Mouse (Mus musculus): Measurements from ENCODE around the gene Calm1.
"Not testable (repeated sequence)": the region's sequence is repeated elsewhere in the genome, so short reads cannot be mapped to it uniquely, and the experiment has no call there.

Calm1 gene

DNA sequence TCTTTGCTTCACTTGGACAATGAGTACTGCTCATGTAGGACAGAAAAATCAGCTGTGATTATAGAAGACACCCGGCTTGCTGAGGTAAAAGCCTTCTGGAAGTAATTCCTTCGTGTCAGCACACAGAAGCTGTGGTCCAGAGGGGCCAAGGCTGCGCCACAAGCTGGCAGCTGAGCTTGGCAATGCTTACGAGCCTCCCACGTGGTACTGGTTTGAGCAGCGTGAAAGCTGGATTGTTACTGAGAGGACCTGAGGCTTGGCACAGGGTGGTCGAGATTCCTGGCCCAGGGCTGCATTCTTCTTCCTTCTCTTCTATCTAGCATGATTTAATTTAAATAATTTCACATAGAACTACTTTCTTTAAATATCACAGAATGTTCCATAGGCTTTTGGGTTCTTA is 2.4 kb upstream of the Calm1 start:
- no peak for DNase-seq

GRCm38 (mm10) chr12:100199891-100200644 is 833 bp downstream of the Calm1 start:
- peak; percentile 79 for DNase-seq

GRCm38 (mm10) chr12:100200645-100201362 is 1.6 kb downstream of the Calm1 start:
- no peak for DNase-seq

- no peak for DNase-seq
Measured at GRCm38 (mm10) chr12:100201363-100201711, 2.1 kb downstream of the Calm1 start.

DNA sequence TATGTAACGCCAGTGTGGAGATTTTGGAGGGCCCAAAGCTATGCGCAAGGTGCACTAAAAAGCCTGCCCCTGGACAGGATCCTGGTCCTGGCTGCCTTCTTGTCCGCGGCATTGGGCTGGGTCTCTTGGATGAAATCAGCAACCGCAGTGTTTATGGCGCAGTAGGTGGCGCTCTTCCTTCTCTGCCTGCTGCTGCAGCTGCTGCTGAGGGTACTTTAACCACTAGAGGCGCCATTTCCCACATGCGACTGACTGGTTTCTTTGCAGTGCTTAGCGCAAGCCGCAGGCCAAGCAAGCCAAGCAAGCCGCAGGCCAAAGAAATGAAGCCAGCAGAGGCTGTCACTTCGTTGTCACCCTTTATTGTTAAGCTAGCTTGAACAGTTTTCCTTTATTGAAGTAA is 2.6 kb downstream of the Calm1 start:
- peak; percentile 92 for DNase-seq

DNA sequence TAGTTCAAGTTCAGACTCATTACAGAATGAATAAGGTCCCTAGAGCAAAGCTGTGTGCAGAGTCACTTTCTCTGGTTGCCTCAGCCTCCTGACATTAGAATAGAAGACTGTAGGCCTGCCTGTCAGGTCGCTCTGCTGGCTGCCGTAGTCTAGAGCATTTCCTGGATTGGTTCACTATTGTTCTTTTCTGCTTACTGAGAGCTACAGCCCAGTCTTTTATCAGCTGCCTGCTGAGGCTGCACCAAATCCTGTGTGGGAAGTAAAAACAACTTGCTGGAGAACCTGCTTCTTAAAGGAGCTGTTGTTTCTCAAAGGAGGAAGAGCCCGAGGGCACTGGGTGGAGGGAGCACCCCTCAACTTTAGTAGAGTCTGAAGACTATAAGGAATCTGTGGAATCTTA is 4.5 kb downstream of the Calm1 start:
- no peak for DNase-seq

DNA sequence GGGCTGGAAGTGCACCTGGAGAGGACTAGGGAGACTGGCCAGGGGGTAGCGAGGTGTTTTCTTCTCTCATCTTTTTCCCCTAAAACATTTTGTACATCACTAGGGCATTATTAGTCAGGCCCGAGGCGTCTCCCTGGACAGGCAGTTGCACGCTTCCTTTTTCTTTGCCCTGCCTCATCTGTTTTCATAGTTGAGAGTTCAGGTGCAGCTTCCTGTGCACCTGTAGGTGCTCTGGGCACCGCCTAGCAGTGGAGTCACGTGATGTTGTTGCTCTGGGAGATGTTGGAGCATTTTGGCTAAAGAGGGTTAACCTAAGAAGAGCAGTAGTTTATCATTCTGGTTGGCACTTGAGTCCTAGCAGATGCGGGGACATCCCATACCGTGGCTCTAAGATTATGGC is 5.9 kb downstream of the Calm1 start:
- no peak for DNase-seq

DNA sequence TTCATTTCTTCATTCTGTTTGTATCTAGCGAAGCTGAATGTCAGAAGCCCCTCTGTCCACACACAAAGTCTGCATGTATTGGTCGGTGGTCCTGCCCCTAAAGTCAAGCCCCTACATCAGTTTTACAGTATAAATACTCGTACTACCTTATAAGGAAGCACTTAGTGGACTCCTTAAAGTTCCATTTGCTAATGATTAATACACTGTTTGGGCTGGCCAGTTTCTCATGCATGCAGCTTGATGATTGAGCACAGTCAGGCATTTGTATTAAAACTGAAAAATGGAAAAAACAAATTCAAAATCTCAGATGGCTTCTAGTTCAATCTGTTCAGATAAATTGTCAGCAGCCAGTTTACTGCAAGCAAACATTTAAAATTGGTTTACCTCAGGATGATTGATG is 7.3 kb downstream of the Calm1 start:
- DNase-seq = no peak

DNA sequence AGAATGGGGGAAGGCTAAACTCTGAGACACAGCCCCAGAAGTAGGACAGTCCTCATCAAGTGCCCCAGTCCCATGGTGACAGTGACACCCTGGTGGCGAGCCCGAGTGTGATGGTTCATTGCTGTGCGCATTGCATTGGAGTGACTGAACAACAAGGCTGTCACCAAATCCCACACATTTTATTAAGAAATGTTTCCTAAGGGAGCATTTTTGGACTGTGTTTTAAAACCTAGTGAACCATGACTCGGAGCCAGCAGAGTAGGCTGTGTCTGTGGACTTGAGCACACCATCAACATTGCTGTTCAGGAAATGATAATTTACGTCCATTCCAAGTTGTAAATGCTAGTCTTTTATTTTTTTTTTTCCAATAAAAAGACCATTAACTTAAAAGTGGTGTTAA is 7.7 kb downstream of the Calm1 start:
- no peak for DNase-seq

DNA sequence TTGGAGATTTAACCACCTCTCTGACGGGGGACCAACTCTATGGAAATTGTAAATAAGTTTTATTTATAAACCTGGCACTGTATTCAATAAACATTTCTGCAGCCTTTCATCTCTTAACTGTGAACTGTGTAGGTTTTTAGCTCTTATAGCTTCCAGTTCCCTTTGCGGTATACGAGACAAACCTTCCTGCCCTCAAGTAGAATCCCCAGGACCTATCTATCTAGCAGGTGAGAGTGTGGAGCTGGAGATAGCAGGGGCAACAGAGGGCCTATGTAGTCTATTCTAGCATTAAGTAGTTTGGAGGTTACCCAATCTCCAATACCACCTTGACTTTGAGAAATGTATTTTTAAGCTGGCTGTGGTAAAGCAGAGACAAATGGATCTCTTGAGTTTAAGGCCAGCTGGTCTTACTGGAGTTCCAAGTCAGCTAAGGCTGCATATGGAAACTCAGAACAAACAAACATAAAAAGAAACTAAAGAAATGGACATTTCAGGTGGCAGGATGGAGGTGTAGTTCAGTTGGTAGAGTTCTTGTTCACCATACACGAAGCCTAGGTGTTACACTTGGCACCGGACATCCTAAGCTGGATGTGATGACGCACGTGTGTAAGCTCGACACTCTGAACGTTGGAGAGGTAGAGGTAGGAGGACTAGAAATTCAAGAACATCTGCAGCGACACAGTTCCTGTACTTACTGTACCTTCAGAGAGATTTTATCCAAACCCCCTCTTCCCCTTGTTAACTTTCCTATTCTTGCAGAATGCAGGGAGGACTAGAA is 10.7 kb downstream of the Calm1 start:
- no peak for DNase-seq

GRCm38 (mm10) chr12:100210973-100211372 is 11.7 kb downstream of the Calm1 start:
- no peak for DNase-seq

GRCm38 (mm10) chr12:100211453-100212185 is 12.4 kb downstream of the Calm1 start:
- no peak for DNase-seq

DNA sequence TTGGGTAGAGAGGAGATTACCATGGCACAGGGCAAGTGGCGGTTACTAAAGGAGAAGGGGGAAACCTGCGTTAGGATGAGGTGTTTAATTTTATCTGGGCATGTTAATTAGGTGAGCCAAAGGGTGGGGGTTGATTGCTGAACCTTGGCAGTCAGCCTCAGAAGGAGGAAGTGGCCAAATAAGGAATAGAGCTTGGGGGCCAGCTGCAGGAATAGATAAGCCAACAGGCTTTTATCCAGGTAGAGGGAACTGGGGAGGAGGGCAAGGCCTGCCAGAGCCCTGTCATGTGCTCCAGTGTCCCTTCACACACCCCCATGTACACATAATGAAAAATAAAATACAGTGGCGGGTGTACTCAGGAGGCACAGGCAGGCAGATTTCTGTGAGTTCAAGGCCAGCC is 13.2 kb downstream of the Calm1 start:
- DNase-seq = no peak

DNA sequence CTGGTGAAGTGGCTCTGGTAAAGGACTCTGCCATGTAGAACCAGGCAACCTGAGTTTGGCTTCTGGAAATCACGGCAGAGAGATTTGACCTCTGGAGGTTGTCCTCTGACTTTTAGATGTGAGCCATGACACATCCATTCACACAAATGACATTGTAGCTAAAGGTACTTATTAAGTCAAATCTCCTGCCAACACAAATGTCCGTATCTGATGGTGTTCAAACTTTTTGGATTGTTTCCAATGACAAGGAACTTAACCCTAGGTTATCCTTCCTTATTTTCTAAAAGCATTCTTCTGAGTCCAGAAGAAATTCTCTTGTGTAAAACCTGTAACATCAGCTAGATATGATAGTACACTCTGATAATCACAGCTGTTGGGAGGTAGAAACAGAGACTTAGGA is 13.9 kb downstream of the Calm1 start:
- DNase-seq = no peak

DNA sequence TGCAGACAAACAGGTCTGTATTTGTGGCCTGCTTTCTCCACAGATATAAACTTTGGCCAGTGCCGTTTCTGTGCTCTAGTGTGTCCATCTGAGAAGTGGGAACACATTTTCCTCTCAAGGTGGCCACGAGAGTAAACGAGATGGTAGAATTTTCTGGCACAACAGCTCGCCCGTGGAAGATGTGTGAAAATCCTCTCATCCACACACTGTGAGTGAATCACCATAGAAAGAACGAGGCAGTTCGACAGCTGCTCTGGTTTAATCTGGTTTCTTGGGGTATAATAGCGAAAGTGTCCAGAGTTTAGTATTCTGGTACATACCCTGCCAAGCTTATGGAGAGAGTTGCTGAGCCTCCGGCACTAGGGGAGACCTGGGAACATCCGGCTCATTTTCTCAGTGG is 14.9 kb downstream of the Calm1 start:
- DNase-seq = no peak

GRCm38 (mm10) chr12:100214738-100215137 is 15.5 kb downstream of the Calm1 start:
- no peak for DNase-seq

- not testable (repeated sequence) for DNase-seq
Measured at GRCm38 (mm10) chr12:100217087-100217486, 17.9 kb downstream of the Calm1 start.

DNA sequence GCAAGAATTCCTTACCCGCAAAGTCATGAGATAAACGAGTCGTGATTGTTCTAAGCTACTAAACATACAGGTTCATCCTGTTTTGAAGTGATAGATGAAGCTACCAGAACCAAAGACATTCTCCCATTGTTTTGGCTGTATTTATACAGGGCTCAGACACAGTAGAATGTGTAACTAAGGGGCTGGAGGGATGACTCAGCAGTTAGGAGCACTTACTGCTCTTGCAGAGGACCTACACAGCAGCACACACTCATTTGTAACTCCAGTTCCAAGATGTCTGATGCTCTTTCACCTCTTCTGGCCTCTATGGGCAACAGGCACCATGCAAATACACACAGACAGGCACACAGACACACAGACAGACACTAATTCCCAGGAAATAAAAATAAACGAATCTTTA is 20.8 kb downstream of the Calm1 start:
- no peak for DNase-seq

DNA sequence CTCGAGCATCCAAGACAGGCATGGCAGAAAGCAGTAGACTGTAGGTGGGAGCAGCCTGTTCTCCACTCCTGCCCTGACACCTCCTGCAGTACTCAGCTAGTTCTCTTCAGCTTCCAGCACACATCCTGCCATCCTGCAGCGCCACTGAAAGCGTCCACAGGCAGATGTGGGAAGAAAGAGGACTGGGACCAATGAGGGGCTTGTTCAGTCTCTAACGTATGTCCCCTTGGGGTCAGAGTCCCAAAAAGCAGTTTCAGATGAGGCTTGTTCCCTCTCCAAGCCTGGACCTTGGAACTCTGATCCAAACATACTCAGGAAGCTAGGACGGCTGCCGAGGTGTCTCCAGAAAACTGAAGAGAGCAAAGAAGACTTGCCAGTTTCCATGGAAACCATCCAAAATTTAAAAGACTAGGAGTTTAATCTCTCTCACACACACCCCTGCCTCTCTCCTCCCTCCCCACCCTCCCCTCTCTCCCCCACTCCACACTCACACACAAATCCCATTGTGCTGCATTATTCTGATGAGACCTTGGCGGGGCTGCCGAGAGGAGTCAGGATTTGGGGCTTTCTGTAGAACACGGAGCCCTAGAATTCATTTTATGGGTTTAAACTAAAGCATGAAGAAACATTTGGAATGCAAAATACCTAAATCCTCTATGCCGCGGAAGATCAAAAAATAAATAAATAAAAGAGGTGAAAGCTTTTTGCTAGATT is 22.5 kb downstream of the Calm1 start:
- no peak for DNase-seq

DNA sequence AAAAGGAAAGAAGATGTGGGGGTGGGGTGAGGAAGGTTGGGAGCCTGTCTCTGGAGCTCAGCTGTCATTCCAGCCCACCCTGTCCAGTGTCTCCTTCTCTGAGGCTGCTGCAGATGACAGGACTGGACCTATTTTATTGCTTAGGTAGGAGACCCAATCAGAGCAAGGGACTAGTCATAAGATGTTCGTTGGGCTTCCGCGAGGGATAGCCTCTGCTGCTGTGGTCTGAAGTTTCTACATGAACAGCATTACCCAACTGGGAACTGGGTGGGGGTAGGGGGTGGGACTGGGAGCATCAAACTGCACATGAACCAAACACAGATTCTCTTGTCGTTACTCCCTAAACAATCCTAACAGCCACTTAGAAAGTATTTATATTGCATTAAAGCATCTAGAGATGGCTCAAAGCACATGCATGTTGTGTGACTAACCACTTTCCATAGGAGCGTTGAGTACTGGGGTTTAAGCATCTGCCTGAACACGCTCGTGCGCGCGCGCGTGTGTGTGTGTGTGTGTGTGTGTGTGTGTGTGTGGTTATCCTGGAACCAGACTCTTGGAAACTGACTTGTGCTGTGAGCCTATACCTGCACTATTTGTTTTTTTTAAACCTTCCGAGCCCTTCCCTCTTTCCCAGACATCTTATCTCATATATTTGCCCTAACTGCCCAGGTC is 23.2 kb downstream of the Calm1 start:
- DNase-seq = no peak

- no peak for DNase-seq
Measured at GRCm38 (mm10) chr12:100223531-100223930, 24.3 kb downstream of the Calm1 start.

- DNase-seq = no peak
Measured at GRCm38 (mm10) chr12:100225196-100225595, 26.0 kb downstream of the Calm1 start.
